Mouse (Mus musculus): ENCODE measurements around the gene Kcne2.

Gene Kcne2

GRCm38 (mm10) chr16:92313953-92314741, 22.0 kb downstream of the Kcne2 start:
- peak; percentile 71 for DNase-seq

DNA sequence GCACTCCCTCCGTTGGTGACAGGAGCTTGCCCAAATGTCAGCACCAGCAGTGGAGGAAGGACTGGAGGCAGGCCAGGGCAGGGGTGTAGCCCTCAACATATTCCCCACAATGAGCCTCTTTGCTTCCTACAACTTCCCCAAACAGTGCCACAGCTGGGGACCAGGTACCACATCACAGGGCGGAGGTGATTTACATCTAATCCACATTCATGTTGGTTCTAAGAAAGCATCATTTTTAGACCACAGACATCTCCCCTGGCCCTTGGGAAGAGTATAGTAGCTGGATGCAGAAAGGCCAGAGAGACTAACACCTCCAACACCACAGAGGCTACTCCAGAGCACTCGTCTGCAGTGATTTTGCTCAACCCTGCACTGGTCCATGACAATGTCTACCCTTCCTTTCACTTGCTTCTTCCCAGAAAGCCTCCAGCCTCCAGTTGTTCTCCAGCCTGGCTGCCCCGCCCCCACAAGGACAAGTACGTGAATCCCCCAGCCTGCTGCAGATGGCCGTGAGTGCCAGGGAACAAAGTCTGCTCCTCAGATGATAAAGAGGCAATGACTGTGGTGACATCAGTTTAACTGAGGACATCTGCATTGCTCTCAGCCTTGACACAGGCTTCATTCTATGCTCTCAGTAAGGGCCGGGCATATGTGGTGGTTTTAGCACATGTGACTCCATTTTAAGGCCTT, 24.0 kb downstream of the Kcne2 start:
- no peak for DNase-seq

DNA sequence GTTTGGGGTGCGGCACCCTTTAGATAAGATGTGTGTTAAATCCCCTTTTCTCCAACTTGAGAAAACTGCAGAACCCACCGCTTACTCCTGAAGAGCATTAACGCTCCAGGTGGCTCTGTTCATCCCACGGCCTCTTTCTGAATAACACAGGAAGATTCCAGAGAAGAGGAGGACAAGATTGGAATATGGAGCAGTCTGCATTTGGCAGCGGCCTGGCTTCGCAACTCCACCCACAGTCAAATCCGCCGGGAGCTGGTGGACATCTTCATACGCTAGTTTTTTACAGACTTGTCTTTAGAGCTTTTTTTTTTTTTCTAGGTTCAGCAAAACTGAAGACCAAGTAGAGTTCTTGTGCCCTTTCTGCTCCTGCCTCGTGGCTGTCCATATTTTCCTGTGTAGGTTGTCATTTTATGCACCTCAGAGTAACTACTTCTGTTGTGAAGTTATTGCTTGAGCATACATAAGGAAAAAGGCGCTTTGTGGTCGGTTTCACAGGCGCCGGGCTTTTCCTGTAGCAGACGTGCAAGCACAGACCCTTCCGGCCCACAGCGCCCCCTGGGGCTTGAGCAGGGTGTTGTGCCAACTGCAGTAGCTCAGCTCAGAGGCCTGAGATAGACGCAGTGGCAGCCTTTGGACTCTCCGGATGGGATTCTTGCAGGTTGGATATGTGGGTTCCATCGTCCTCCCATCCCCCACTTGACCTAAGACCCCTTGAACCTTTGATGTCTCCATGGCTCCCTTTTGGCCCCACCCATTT, 27.3 kb downstream of the Kcne2 start:
- DNase-seq = no peak

GRCm38 (mm10) chr16:92320361-92320760, 28.2 kb downstream of the Kcne2 start:
- no peak for DNase-seq

DNA sequence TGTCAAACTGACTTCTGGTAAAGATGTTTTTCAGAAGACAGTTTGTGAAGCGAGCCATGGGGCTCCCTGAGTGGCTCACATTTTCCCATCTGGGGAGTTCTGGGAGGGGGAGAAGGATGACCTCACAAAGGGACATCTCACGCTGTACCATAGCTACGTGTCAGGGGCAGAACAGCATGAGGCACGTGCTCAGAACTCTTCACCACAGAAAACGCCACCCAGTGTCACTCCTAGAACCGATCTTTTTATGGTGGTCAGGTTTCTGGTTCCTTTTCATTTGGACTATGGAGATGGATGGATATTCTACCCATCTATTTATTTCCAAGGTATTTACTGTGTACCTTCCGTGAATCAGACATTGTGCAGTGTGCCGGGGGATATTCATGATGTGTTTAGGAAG, 29.2 kb downstream of the Kcne2 start, which contains the start of gene Fam243:
Fam243 (minus strand) TSS at position 101 of the 400 bp plus-strand sequence.
- no peak for DNase-seq

- no peak for DNase-seq
These were observed 32.3 kb downstream of the Kcne2 start for GRCm38 (mm10) chr16:92324309-92325061.

- no peak for DNase-seq
These were observed 32.8 kb downstream of the Kcne2 start for GRCm38 (mm10) chr16:92325062-92325406.

DNA sequence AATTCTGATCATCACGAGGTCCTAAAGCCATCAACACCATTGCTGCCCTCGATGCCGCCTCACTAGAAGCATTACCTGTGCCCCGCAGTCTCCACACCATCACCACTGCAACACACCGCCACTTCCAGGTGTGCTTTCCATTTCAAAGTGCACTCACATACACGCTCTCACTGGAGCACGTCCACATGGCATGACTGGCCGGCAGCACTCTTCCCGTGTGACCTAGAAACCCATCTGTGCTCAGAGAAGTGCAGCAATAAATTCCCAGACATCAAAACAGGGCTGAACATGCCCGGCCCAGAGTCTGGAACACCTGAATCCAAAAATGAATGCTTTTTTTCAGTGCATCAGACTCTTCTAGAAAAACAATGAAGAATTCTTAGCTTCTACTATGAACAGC, 35.7 kb downstream of the Kcne2 start:
- DNase-seq = peak; percentile 84

GRCm38 (mm10) chr16:92330966-92331365, 38.8 kb downstream of the Kcne2 start:
- DNase-seq = peak; percentile 70

DNA sequence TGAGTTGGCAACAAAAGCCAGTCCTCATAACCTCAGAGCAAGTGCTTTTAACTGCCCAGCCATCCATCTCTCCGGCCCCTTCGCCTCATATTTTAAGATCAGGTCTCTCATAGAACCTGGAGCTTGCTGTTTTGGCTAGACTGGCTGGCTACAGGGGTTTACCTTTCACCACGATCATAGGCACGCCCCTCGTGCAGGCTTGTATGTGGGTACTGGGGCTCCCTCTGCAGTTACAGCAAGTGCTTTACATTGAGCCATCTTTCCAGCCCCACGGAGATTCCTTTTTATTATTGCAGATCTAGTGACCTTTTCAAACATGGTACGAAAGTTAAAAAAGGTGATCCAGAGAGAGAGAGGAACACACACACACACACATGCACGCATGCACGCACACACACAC, 42.4 kb downstream of the Kcne2 start:
- DNase-seq = no peak

- DNase-seq = peak; percentile 87
These were observed 44.1 kb downstream of the Kcne2 start for GRCm38 (mm10) chr16:92336280-92336679.

- peak; percentile 76 for DNase-seq
These were observed 48.7 kb downstream of the Kcne2 start for GRCm38 (mm10) chr16:92340612-92341511.

DNA sequence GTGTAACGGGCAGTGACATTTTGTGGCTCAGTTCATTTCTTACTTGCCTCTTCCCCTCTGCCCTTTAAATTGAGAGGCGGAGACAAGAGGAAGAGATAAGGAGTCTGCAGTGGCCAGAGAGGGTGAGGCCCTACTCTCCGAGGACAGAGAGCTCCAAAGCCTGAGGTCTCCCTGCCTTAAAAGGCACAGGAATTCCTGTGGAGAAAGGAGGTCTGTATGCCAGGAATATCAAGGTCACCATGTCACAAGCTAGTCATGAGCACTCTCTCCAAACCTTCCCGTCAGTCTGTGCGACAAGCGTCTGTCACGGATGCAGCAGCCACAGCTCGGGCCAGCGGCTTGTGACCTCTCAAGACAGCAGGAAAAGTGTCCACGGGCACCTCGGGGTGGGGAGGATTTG, 53.0 kb downstream of the Kcne2 start:
- no peak for DNase-seq

DNA sequence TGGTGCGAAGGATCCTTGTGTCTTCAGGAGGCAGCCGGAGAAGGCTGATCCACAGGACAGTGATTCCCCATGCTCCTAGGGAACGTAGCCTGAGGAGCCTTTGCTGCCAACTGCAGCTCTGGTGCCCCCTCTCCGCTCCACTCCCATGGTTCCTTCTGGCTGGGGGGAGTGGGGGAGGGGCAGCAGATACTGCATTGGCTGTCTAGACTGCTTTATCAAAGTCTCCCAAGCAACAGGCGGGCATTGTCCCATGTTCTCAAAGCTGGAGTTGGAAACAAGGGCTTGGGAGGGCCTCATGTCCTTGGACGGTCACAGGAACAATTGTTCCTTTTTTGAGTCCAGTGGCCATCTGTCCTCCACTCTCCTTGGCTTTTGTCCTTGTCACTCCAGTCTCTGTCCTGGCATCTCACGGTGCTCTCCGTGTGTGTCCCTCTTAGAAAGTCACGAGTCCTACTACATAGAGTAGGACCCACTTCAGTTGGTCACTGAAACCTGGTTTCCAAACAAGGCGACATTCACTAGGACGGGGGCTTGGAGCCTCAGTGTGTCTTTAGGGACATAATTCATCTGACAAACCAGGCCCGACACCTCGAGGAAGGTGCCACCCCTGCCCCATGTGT, 54.2 kb downstream of the Kcne2 start:
- DNase-seq = no peak
